Mouse (Mus musculus) CH12.LX (cell line): ENCODE measurements around the gene Iscu. TPM values are rescaled to one million over a fixed set of nuclear protein-coding genes. Genes with fewer than 3 reads are reported as not detected.

Source experiments
- DNase-seq: peaks from one replicate; pipeline ENCODE4 v3.0.0-alpha.2; 2013; ENCODE audit errors: extremely low read depth
- H3K27ac ChIP-seq: 2 replicates; pipeline ENCODE4 v1.5.1; 2012; ENCODE audit warnings: low read depth, mild to moderate bottlenecking, control low read depth, moderate library complexity; ENCODE audit not compliant: insufficient read depth
- H3K27me3 ChIP-seq: replicated peaks from 2 replicates; pipeline ENCODE3; 2012; ENCODE audit warnings: inconsistent platforms
- H3K36me3 ChIP-seq, 2 experiments: replicated peaks in 1 of 2; 2 replicates each; pipeline versions ENCODE3 to v1.6.1; 2012; ENCODE audit warnings: inconsistent platforms in 1 of 2, low read length in 1 of 2, mild to moderate bottlenecking in 1 of 2, mixed read lengths in 1 of 2, moderate library complexity in 1 of 2; ENCODE audit not compliant: control insufficient read depth in 1 of 2, insufficient read depth in 1 of 2
- H3K4me1 ChIP-seq, 2 experiments: 2 replicates each; pipeline ENCODE4 v1.6.1; 2012; ENCODE audit warnings: inconsistent platforms in 1 of 2, moderate library complexity in 1 of 2; ENCODE audit not compliant: insufficient read depth in 2 of 2, control insufficient read depth in 1 of 2
- H3K4me2 ChIP-seq: 2 replicates; pipeline ENCODE4 v1.6.1; 2012; ENCODE audit warnings: low read depth, mild to moderate bottlenecking, control low read depth; ENCODE audit not compliant: poor library complexity, insufficient read depth, severe bottlenecking
- H3K4me3 ChIP-seq, 3 experiments: fragments of 150-350 bp in 1 of 3; sonication (generic) in 1 of 3; replicated peaks in 1 of 3; 2 replicates each; pipeline versions ENCODE3 to v1.5.1; 2011 to 2012; ENCODE audit warnings: low read depth in 2 of 3, low read length in 2 of 3, mild to moderate bottlenecking in 2 of 3, moderate library complexity in 2 of 3, control low read depth in 1 of 3, improper control_type of control experiment in 1 of 3, inconsistent platforms in 1 of 3, mixed read lengths in 1 of 3; ENCODE audit not compliant: poor library complexity in 1 of 3
- H3K79me2 ChIP-seq: replicated peaks from 2 replicates; pipeline ENCODE4 v1.6.1; 2012; ENCODE audit warnings: mild to moderate bottlenecking, moderate library complexity; ENCODE audit not compliant: control insufficient read depth, poor library complexity, insufficient read depth, severe bottlenecking; ENCODE audit errors: extremely low read depth
- H3K9ac ChIP-seq: 2 replicates; pipeline ENCODE4 v1.6.1; 2012; ENCODE audit warnings: low read depth, mild to moderate bottlenecking, control low read depth, moderate library complexity; ENCODE audit not compliant: insufficient read depth
- H3K9me3 ChIP-seq: replicated peaks from 2 replicates; pipeline ENCODE3; 2012; ENCODE audit warnings: low read length, inconsistent platforms, mixed read lengths
- BHLHE40 ChIP-seq: IDR thresholded peaks from 2 replicates; pipeline ENCODE4 v1.6.1; 2011; ENCODE audit warnings: mild to moderate bottlenecking, low read depth, low read length, improper control_type of control experiment
- CTCF ChIP-seq, 2 experiments: IDR thresholded peaks in 1 of 2; conservative IDR thresholded peaks in 1 of 2; 2 replicates each; pipeline ENCODE4 v1.5.1; 2011 to 2012; ENCODE audit warnings: low read depth in 2 of 2, low read length in 2 of 2, improper control_type of control experiment in 1 of 2, inconsistent platforms in 1 of 2, mild to moderate bottlenecking in 1 of 2, moderate library complexity in 1 of 2
- E2F4 ChIP-seq: IDR thresholded peaks from 2 replicates; pipeline ENCODE4 v1.6.1; 2011; ENCODE audit warnings: low read depth, low read length, improper control_type of control experiment; ENCODE audit not compliant: insufficient replicate concordance
- ELF1 ChIP-seq: IDR thresholded peaks from 2 replicates; pipeline ENCODE4 v1.6.1; 2014; ENCODE audit warnings: low read depth, mild to moderate bottlenecking, inconsistent platforms, low read length, improper control_type of control experiment
- ETS1 ChIP-seq: conservative IDR thresholded peaks from 2 replicates; pipeline ENCODE4 v1.6.1; 2012; ENCODE audit warnings: low read depth, mild to moderate bottlenecking, inconsistent platforms, low read length, improper control_type of control experiment, moderate library complexity
- GABPA ChIP-seq: IDR thresholded peaks from 2 replicates; pipeline ENCODE4 v1.6.1; 2012; ENCODE audit warnings: low read depth, low read length, improper control_type of control experiment, inconsistent platforms; ENCODE audit not compliant: insufficient replicate concordance
- HCFC1 ChIP-seq: IDR thresholded peaks from 2 replicates; pipeline ENCODE4 v1.6.1; 2012; ENCODE audit warnings: low read depth, mild to moderate bottlenecking, inconsistent platforms, low read length, improper control_type of control experiment
- IRF4 ChIP-seq: IDR thresholded peaks from 2 replicates; pipeline ENCODE4 v1.6.1; 2014; ENCODE audit warnings: low read depth, mild to moderate bottlenecking, inconsistent platforms, low read length, improper control_type of control experiment
- JUN ChIP-seq: IDR thresholded peaks from 2 replicates; pipeline ENCODE4 v1.6.1; 2011; ENCODE audit warnings: low read depth, mild to moderate bottlenecking, low read length, improper control_type of control experiment, moderate library complexity; ENCODE audit not compliant: insufficient read depth
- JUND ChIP-seq: conservative IDR thresholded peaks from 2 replicates; pipeline ENCODE4 v1.6.1; 2011; ENCODE audit warnings: low read depth, low read length, improper control_type of control experiment
- KAT2A ChIP-seq: IDR thresholded peaks from 2 replicates; pipeline ENCODE4 v1.6.1; 2012; ENCODE audit warnings: low read length, improper control_type of control experiment, inconsistent platforms; ENCODE audit not compliant: insufficient replicate concordance
- MAFK ChIP-seq: IDR thresholded peaks from 2 replicates; pipeline ENCODE4 v1.6.1; 2011; ENCODE audit warnings: low read length, improper control_type of control experiment; ENCODE audit not compliant: insufficient replicate concordance
- MXI1 ChIP-seq: IDR thresholded peaks from 2 replicates; pipeline ENCODE4 v1.6.1; 2011; ENCODE audit warnings: mild to moderate bottlenecking, low read depth, low read length, improper control_type of control experiment
- POLR2AphosphoS2 ChIP-seq: IDR thresholded peaks from 2 replicates; pipeline ENCODE4 v1.6.1; 2011; ENCODE audit warnings: low read depth, low read length, improper control_type of control experiment
- TBP ChIP-seq: conservative IDR thresholded peaks from 2 replicates; pipeline ENCODE4 v1.6.1; 2011; ENCODE audit warnings: low read depth, low read length, improper control_type of control experiment
- UBTF ChIP-seq: IDR thresholded peaks from 2 replicates; pipeline ENCODE4 v1.6.1; 2012; ENCODE audit warnings: low read depth, mild to moderate bottlenecking, inconsistent platforms, low read length, improper control_type of control experiment, moderate library complexity
- USF1 ChIP-seq: IDR thresholded peaks from 2 replicates; pipeline ENCODE4 v1.6.1; 2014; ENCODE audit warnings: low read depth, mild to moderate bottlenecking, inconsistent platforms, low read length, improper control_type of control experiment
- ZC3H11A ChIP-seq: IDR thresholded peaks from 2 replicates; pipeline ENCODE4 v1.6.1; 2012; ENCODE audit warnings: low read depth, mild to moderate bottlenecking, inconsistent platforms, low read length, improper control_type of control experiment
- dilution Hi-C: fragments of 300-500 bp; cut with MboI; formaldehyde crosslinking; loops from 2 replicates; pipeline ENCODE4 v1.14.3; 2020; ENCODE audit warnings: low sequenced_read_pairs; ENCODE audit not compliant: extremely low pct_unique_long_range_greater_than_20kb, extremely low pct_ligation_motif_present
- in situ Hi-C: fragments of 300-500 bp; cut with MboI; formaldehyde crosslinking; loops from 3 replicates; pipeline ENCODE4 v1.14.3; 2019; ENCODE audit warnings: low sequenced_read_pairs, low pct_ligation_motif_present, low pct_unique_long_range_greater_than_20kb, mixed read lengths
- polyA plus RNA-seq: library from polyadenylated mRNA; unstranded; fragments of >175 nt; gene quantifications from 2 replicates; pipeline ENCODE4 v1.2.1, GENCODE M21; 2012; ENCODE audit warnings: low read depth; ENCODE audit not compliant: insufficient read length
- total RNA-seq, 2 experiments: library from RNA; depleted of rRNA; stranded (reverse); fragments of 300-350 nt in 1 of 2; fragments of >200 nt in 1 of 2; gene quantifications; 2 replicates each; pipeline ENCODE4 v1.2.3; 2012 to 2014

Gene Iscu
- total and polyA plus RNA-seq, 3 experiments, result 72.1 to 86.7 (median 79.3) TPM

DNA sequence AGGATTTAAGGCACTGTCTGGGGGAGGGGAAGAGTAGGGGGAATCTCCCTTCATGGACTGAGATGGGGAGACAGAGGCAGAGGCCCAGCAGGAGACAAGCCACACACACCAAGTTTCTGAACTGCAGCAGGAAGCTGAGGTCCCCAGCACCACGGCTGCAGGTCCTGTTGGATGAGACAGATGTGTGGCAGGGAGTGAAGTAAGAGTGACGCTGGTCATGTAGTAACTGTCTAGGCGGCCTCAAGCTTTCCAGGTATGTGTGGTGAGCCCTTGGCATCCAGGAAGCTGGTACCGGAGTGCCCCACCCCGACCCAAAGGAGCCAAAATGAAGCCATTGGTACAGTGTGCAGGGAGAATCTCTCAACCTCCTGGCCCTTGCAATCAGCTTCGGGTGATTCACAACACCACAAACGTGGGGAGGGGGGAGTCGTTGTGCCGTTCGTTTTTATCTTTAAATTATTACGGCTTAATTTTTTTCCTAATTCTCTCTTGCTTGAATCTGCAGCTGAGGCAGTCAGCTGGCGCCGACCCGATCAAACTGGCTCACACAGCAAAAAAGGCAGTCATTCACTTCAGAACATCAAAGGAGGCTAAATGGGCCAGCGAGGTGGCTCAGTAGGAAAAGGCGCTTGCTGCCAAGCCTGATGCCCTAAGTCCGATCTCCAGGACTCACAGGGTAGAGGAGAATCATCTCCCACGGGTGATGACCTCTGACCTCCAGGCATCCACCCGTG is 24.8 kb downstream of the Iscu start:
- in situ Hi-C loops (no loop called here), dilution Hi-C loops (no loop called here)
- TF ChIP-seq BHLHE40 (no peak), E2F4 (no peak), ETS1 (no peak), HCFC1 (no peak)
- Histone ChIP-seq H3K36me3 (no peaks in the 10 kb centered on the region), H3K27me3 (peaks cover 2% of the 10 kb centered on the region), H3K4me1 (peaks cover 11 to 46% of the 10 kb centered on the region in 2 experiments; a peak in 3 of 4 replicates), H3K27ac (no peak overlapping the region), H3K9ac (no peak overlapping the region), H3K4me2 (no peak overlapping the region), H3K4me3 (no peak overlapping the region), H3K9me3 (no peaks in the 10 kb centered on the region), H3K79me2 (no peaks in the 10 kb centered on the region)
- DNase-seq, result no peak

DNA sequence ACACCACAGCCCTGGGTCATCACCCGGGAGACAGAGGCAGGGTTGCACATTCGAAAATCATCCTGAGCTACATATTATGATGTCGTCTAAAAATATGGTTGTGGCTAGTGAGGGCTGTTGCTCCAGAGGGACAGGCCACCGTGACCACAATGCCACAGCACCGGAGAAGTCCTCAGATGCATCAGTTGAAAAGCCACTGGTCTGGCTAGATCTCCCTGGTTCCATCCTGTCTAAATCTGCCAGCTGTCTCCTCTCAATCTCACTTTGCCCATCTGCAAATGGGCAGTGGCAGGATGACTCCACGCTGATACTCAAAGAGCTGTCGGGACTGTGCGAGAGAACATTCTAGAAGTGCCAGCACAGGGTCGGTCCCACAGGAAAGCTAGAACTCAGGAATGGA is 26.0 kb downstream of the Iscu start:
- Histone ChIP-seq H3K27ac (no peak overlapping the region), H3K4me3 (no peak overlapping the region), H3K4me1 (peaks cover 9 to 37% of the 10 kb centered on the region in 2 experiments), H3K36me3 (no peaks in the 10 kb centered on the region), H3K9ac (no peak overlapping the region), H3K79me2 (no peaks in the 10 kb centered on the region), H3K4me2 (no peak overlapping the region), H3K9me3 (no peaks in the 10 kb centered on the region), H3K27me3 (peaks cover 2% of the 10 kb centered on the region)
- no peak for TF ChIP-seq MXI1
- no peak for DNase-seq
- dilution Hi-C loops, result no loop called here
- in situ Hi-C loops, result no loop called here

DNA sequence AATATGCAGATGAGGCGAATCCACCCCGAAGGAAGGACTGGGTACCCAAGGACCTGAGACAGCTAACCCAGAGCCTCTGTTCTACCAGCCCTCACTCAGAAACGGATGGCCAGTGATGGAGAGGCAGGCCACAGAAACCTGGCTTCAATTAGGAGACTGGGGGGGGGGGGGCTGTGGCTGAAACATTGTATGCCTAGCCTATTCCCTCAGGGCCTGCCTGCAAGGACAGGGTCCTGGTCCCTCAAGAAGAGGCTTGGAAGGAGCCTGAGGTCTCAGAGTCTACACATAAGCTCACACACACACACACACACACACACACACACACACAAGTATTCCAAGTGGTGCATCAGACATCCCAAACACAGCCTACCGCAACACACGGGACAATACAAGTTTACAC is 27.1 kb downstream of the Iscu start:
- in situ Hi-C loops, result no loop called here
- dilution Hi-C loops, result no loop called here

More for the DNA sequence above, 27.1 kb downstream of the Iscu start:
- Histone ChIP-seq H3K4me3 (no peak overlapping the region), H3K9me3 (no peaks in the 10 kb centered on the region), H3K36me3 (no peaks in the 10 kb centered on the region), H3K9ac (no peak overlapping the region), H3K4me2 (no peak overlapping the region), H3K27me3 (peaks cover 2% of the 10 kb centered on the region), H3K27ac (no peak overlapping the region), H3K4me1 (peaks cover 18 to 48% of the 10 kb centered on the region in 2 experiments), H3K79me2 (no peaks in the 10 kb centered on the region)
- DNase-seq, result no peak
- TF ChIP-seq JUN, result no peak
- no peak for TF ChIP-seq USF1
- no peak for TF ChIP-seq GABPA
- no peak for TF ChIP-seq KAT2A
- TF ChIP-seq JUND, result no peak
- TF ChIP-seq IRF4, result no peak
- no peak for TF ChIP-seq TBP
- TF ChIP-seq CTCF (conservative IDR thresholded peaks at IDR 0.05 in 1 of 2, IDR thresholded peaks at IDR 0.05 in 1 of 2; ENCODE audit: low read depth in 2 of 2, low read length in 2 of 2), result no peak
- no peak for TF ChIP-seq ELF1
- no peak for TF ChIP-seq MAFK
- TF ChIP-seq UBTF, result no peak
- TF ChIP-seq POLR2AphosphoS2, result no peak
- TF ChIP-seq ZC3H11A, result no peak
